Mouse (Mus musculus): Measurements from ENCODE around the gene Leprot.

Gene Leprot

GRCm38 (mm10) chr4:101664766-101665165 is 17.2 kb downstream of the Leprot start:
- no peak for DNase-seq

- no peak for DNase-seq
Observed at GRCm38 (mm10) chr4:101669161-101669560, 21.6 kb downstream of the Leprot start.

GRCm38 (mm10) chr4:101669811-101670210 is 22.3 kb downstream of the Leprot start:
- DNase-seq: no peak

- no peak for DNase-seq
Observed at GRCm38 (mm10) chr4:101674790-101675189, 27.3 kb downstream of the Leprot start.

- DNase-seq: no peak
Observed at GRCm38 (mm10) chr4:101675726-101676125, 28.2 kb downstream of the Leprot start.

DNA sequence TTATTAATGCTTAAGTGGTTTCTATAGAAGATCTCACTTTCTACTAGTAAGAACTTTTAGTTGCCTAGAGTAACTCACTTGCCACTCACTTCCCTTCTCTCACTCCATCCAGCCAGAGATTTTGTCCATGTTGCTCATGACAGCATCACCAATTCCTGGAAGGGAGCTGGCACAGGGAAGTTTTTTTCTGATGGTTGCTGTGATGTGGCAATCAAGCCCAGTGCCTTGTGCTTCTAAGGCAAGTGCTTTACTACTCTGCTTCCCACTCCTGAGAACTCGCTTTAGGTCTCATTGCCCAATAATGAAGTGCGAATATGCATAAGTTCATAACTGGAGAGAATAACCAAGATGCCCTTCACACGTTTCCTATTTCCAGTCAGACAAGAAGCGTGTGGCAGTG is 35.1 kb downstream of the Leprot start:
- no peak for DNase-seq

DNA sequence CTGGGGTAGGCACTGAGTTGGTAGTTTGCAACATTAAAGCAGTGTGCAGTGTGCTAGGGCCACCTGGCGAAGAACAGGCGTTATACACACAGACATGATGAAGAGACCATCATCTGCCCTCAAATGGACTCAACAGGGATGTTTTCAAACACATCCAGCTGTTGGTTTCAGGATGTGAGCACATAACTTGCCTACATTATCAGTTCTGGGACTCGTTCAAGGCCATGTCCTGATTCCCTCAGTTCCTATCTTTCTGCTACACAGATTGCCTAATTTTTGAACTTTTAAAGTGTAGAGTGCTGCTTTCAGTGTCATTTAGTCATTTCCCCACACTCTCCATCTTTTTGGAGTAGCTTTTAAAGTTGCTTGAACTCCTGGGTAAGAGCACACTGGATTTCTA is 35.6 kb downstream of the Leprot start:
- DNase-seq: no peak

- no peak for DNase-seq
Observed at GRCm38 (mm10) chr4:101684821-101685220, 37.3 kb downstream of the Leprot start.

- DNase-seq: no peak
Observed at GRCm38 (mm10) chr4:101686227-101686810, 38.8 kb downstream of the Leprot start.

DNA sequence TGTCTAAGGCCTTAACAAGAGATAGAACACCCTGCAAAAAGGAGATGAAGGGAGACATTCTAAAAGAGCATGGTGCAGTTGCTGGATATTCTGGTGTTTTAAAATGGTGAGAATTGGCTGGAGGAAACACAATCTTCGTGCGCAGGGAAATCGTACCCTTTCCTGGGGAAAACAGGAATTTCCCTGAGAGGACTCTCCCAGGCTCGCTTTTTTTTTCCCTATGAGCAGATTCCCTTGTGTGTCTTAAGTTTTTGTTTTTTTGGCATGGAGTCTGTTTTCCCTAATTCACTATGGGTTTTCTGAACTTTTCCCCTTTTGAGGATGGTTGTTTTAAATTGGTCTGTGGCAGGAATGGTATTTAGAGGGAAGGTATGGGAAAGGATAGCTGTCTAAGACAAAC is 41.7 kb downstream of the Leprot start:
- no peak for DNase-seq

DNA sequence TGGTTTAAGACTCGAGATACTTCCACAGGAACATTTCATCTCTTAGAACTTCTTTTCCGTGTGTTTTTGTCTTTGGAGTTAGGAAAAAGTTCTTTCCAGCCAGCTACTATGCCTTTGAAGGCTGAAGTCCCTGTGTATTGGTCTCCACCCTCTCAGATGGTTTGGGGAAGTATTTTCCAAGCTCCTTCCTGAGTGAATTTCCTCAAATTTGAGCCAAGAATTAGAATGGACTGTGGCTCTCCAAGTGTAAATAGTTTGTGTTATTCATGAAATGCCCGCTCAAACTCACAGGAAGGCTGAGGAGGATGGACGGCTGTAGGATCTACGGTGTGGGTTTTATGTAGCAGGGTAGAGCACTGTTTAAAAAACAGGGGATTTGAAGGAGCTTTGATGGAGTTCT is 42.1 kb downstream of the Leprot start:
- no peak for DNase-seq

DNA sequence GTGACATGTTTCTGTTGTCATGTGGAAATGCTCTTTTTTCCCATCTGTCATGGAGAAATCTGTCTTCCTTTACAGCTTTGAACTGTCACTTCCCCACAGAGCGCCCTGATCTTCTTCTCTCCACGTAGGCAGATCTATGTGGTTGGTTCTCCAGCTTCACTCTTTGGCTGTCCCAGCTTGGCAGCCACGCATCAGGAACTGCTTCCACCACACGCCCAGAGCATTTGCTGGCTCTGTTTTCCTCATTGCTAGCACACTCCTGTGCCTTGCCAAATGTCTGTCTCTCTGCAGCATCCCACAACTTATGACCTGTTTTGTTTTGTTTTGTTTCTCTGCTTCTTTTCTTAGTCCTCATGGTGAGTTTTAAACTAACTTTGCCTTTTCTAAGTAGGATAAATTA is 45.4 kb downstream of the Leprot start:
- DNase-seq: no peak

GRCm38 (mm10) chr4:101694529-101694928 is 47.0 kb downstream of the Leprot start:
- DNase-seq: no peak

DNA sequence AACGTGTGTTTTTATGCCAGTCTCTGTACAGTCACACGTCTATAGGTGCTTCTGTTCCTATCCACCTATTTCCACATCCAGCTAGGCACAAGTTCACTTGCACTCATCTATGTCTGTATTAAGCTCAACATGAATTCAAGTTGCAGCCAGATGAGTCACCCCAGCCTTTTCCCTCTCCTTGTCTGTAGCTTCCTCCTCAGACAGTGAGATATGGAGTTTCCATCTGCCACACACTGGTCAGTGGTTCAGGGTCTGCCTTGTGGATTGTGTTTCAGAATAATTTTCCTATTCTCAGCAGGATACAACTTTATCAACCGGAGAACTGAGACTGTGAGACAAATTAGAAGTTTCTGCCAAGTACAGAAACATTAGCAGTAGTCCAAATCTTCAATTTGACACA is 49.7 kb downstream of the Leprot start:
- DNase-seq: no peak

DNA sequence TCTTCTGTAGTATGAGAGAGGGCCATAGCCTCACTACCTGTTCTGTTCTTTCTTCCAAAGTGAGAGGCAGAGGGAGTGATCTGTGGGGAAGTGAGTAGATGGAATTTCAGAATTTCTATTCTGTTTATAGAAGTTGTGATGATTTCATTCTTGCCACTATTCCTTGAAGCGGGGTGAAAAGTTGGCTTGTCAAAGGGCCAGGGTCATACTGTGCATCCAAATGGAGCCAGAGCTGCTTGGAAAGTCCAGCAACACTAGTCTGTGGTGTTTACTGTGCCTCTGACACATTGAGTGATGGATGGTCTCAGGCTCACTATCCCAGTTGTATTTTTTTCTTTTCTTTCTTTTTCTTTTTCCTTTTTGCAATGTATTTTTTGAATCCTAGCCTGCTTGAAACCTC is 51.9 kb downstream of the Leprot start:
- DNase-seq: no peak

DNA sequence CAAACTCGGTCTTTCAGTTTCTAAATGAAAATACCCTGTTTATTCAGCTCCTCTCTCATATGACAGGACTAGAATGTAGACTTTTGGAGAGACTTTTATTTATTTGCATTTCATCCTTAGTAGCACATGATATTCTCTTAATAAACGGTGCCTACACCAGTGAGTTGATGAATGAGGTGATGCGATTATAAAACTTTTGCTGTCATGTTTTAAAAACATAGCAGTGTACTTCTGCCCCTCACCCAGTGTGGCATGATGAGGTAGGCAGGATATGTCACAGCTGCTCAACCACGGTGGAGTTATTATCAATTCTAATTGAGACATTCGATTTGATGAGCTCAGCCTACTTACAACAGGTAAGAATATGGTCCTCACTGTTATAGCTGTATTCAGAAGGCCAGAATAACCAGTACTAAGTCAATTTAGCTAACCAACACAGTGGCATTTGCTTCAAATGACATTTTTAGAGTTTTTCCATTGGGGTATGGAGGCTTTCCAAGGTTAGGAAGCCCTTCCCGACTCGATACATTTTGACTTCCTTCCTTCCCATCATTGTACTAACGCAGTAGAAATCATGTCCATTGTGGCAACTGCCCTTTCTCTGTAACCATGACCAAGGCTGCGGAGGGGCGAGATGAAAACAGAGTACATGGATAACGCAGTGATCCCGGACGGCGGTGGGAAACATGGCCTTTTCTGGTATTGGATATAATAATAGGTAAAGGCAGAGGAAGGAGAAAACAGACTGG is 53.5 kb downstream of the Leprot start:
- no peak for DNase-seq

- DNase-seq: no peak
Observed at GRCm38 (mm10) chr4:101705325-101705724, 57.8 kb downstream of the Leprot start.

DNA sequence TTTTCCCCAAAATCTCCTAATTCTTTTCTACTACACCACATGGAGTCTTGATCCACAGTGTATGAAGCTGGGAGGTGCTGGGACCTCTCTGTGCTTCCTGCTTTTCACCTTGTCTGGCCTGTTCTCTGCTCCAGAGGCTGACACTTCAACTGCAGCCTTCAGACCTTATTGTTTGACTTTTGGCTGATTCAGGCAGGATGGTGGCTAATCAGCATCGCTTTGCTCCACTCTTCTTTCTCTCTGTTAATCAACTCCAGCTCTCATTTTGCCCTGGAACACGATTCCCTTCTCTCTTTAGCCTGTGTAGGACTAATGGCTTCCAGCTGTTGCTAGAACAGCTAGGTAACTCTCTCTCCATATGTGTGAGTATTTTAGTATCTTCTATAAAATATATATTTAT is 59.7 kb downstream of the Leprot start:
- DNase-seq: no peak

DNA sequence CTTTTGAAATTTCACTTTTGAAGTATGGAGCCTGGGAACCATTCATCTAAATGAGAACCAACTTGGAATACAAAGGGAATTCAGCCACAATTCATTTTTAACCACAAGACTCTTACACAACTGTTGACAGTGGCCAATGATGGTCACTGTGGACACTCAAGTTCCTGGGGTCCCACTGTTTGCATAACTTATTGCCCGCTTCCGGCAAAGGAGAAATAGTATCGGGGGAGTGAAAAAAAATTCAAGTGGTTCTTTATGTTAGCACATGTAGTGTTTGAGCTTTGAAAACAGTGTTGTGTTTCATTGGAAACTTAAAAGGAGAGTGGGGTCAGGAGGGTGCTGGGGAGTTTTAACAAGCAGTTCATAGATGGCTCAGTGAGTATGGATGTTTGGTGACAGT is 60.4 kb downstream of the Leprot start:
- DNase-seq: no peak

Data from B cell, adult 2 months (primary cell).